Mouse (Mus musculus) olfactory bulb, adult 2 months (tissue): Measurements from ENCODE around the gene Ybx2. TPM values are rescaled to one million over a fixed set of nuclear protein-coding genes. Genes with fewer than 3 reads are reported as not detected.
A peak's percentile ranks its signal among the peaks of the same experiment; 100 is the strongest.
"Not testable (repeated sequence)": the region's sequence is repeated elsewhere in the genome, so short reads cannot be mapped to it uniquely, and the experiment has no call there.

ENCODE experiments used
- H3K27ac ChIP-seq: fragments of 200-500 bp; 2 replicates; pipeline ENCODE4 v1.5.1; 2012; ENCODE audit warnings: low read depth, low read length; ENCODE audit not compliant: insufficient read depth
- H3K4me1 ChIP-seq: fragments of 200-500 bp; 2 replicates; pipeline ENCODE4 v1.6.1; 2012; ENCODE audit warnings: low read length; ENCODE audit not compliant: control insufficient read depth, insufficient read depth
- H3K4me3 ChIP-seq: fragments of 200-500 bp; 2 replicates; pipeline ENCODE4 v1.5.1; 2012; ENCODE audit warnings: mild to moderate bottlenecking, low read depth, low read length, moderate library complexity; ENCODE audit not compliant: insufficient read depth
- CTCF ChIP-seq: fragments of 200-500 bp; IDR thresholded peaks from 2 replicates; pipeline ENCODE4 v1.5.1; 2012; ENCODE audit warnings: low read depth, mild to moderate bottlenecking, low read length, moderate library complexity; ENCODE audit not compliant: insufficient read depth
- POLR2A ChIP-seq: fragments of 200-500 bp; IDR thresholded peaks from 2 replicates; pipeline ENCODE4 v1.6.1; 2012; ENCODE audit warnings: mild to moderate bottlenecking, low read depth, low read length, moderate library complexity; ENCODE audit not compliant: insufficient read depth
- WGBS: fragments of 180-500 bp; shearing (Covaris S2); methylation state at CpG from one replicate; pipeline ENCODE4 v1.1.7; 2018; 5-methylcytosine and 5-hydroxymethylcytosine counted together
- polyA plus RNA-seq: library from polyadenylated mRNA; stranded (reverse); fragments of >200 nt; gene quantifications from 2 replicates; pipeline ENCODE4 v1.2.4, GENCODE M21; 2012; ENCODE audit warnings: low replicate concordance; ENCODE audit not compliant: missing spikeins, insufficient read depth, insufficient read length

Ybx2 gene
- polyA plus RNA-seq, 1 experiment = not detected

- H3K4me3 ChIP-seq = peak overlapping the region; percentile 100
- TF ChIP-seq POLR2A = no peak
- TF ChIP-seq CTCF = no peak
- 0 out of 2 replicates have a peak overlapping the region, but pooled peaks have one; percentile 28 for H3K27ac ChIP-seq
- 1% methylated on average over 17 of the region's 17 CpGs for WGBS
- peaks cover 20% of the 10 kb centered on the region for H3K4me1 ChIP-seq
Measured at GRCm38 (mm10) chr11:69919661-69920265, 15.8 kb upstream of the Ybx2 start.

DNA sequence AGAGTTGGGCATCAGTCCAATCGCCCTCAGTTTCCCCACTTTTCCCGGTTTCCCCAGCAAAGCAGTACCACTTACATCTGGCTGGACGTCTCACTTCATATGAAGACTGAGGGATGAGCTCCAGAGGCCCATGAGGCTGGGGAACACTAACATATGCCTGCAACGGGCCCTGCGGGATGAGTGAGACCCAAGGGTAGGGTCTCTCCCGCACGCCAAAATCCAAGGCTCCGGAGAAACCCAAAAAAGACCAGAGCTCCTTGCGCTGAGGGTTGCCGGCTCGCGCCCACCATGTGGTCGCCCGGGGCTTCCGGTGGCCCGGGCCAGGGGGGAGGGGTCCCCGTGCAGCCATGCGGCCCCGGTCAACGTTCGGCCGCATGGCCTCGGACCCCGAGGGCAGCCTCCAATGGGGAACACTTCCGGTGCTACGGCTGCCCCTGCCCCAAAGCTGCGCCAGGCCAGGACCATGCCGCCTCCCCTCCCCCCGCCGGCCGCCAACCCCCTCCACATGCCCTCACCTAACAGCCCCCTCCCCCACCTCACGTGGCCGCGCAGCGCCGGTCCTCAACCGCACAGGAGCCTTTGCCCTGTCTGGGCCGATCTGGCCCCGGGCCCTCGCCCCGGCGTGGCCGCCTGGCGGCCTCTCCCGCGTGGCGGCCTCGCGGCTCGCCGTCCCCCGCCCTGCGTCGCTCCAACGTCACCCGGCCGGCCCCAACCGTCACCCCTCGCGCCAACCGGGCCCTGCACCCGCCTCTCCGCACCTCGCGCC lies 15.1 kb upstream of the Ybx2 start:
- Histone ChIP-seq H3K4me3 (peak overlapping the region; percentile 100), H3K4me1 (peaks cover 15% of the 10 kb centered on the region), H3K27ac (peak overlapping the region; percentile 98)
- TF ChIP-seq CTCF (no peak), POLR2A (no peak)
- 1% methylated on average over 61 of the region's 65 CpGs for WGBS

- peak within 1 kb of the TSS; percentile 100 for H3K4me3 ChIP-seq
- under 1% methylated on average over 78 of the region's 78 CpGs for WGBS
- TF ChIP-seq CTCF (0 out of 2 replicates have a peak, but pooled peaks have one; percentile 33), POLR2A (peak; percentile 69)
- H3K4me1 ChIP-seq = peaks cover 8% of the 10 kb centered on the region
- H3K27ac ChIP-seq = peak within 1 kb of the TSS; percentile 98
Measured at GRCm38 (mm10) chr11:69921114-69922011, 14.2 kb upstream of the Ybx2 start, which contains the start of gene Eif5a. Gene Eif5a, minus strand, starts transcription at chr11:69921958.

GRCm38 (mm10) chr11:69922012-69922756 lies 13.4 kb upstream of the Ybx2 start:
- Histone ChIP-seq H3K4me1 (peaks cover 8% of the 10 kb centered on the region), H3K4me3 (peak overlapping the region; percentile 59), H3K27ac (peak overlapping the region; percentile 93)
- TF ChIP-seq POLR2A = no peak
- no peak for TF ChIP-seq CTCF
- WGBS = 4% methylated on average over 12 of the region's 12 CpGs

DNA sequence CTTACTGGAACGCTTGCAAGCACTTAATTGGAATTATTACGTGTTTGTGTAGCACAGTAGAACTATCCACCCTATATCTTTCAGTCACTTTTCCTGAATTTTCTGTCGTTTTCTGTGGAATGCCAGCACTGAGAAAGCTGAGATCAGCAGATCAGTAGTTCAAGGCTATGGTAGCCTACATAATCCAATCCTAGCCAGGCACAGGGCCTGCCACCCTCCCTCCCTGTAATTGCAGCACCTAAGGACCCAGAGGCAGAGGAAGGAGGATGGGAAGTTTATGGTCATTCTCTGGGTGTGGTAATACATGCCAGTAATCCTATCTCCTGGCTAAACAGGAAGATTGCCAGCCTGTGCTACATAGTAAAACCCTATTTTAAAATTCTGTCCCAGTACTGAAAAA lies 12.8 kb upstream of the Ybx2 start:
- peaks cover 8% of the 10 kb centered on the region for H3K4me1 ChIP-seq
- TF ChIP-seq CTCF = no peak
- TF ChIP-seq POLR2A = no peak
- WGBS = 64% methylated on average over 3 of the region's 3 CpGs
- no peak overlapping the region for H3K27ac ChIP-seq
- no peak overlapping the region for H3K4me3 ChIP-seq

GRCm38 (mm10) chr11:69927501-69927900 lies 8.1 kb upstream of the Ybx2 start:
- WGBS = 99% methylated on average over 2 of the region's 2 CpGs
- no peak overlapping the region for H3K27ac ChIP-seq
- TF ChIP-seq CTCF (no peak), POLR2A (no peak)
- no peaks in the 10 kb centered on the region for H3K4me1 ChIP-seq
- H3K4me3 ChIP-seq = no peak overlapping the region

- WGBS = 86% methylated on average over 4 of the region's 4 CpGs
- Histone ChIP-seq H3K4me3 (no peak overlapping the region), H3K27ac (no peak overlapping the region), H3K4me1 (peaks cover 2% of the 10 kb centered on the region)
- TF ChIP-seq CTCF (no peak), POLR2A (no peak)
Measured at GRCm38 (mm10) chr11:69929712-69930111, 5.9 kb upstream of the Ybx2 start.

- not testable (repeated sequence) for H3K27ac ChIP-seq
Measured at GRCm38 (mm10) chr11:69930176-69930575, 5.4 kb upstream of the Ybx2 start.

More at GRCm38 (mm10) chr11:69930176-69930575, 5.4 kb upstream of the Ybx2 start:
- H3K4me3 ChIP-seq, H3K4me1 ChIP-seq: not testable (repeated sequence)
- 87% methylated on average over 8 of the region's 8 CpGs for WGBS
